Mouse (Mus musculus): ENCODE data around the gene Katnal1. TPM values are rescaled to one million over a fixed set of nuclear protein-coding genes. Genes with fewer than 3 reads are reported as not detected.

Katnal1 gene
- polyA plus RNA-seq, 1 experiment: not detected

DNA sequence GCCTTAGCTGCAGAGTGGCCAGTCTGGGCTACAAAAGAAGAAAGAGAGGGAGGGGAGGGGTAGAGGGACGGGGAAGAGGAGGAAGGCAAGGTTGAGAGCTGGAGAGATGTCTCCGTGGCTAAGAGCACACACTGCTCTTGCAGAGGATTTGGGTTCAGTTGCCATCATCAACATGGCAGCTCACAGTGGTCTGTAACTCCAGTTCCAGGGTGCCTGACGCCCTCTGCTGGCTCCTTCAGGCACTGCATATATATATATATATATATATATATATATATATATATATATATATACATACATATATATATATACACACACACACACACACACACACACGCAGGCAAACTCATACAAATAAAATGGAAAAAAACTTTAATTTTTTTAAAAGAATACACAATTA is 18.3 kb upstream of the Katnal1 start:
- TF ChIP-seq CTCF (IDR thresholded peaks at IDR 0.05; ENCODE audit: insufficient read depth, low read depth, low read length): no peak
- Histone ChIP-seq H3K27ac (ENCODE audit: insufficient read depth, low read depth, low read length) (no peak overlapping the region), H3K4me1 (ENCODE audit: control insufficient read depth, insufficient read depth, low read length) (peaks cover 3% of the 10 kb centered on the region), H3K4me3 (ENCODE audit: insufficient read depth, low read depth, low read length) (no peak overlapping the region)
- 83% methylated on average over 4 of the region's 4 CpGs for WGBS

DNA sequence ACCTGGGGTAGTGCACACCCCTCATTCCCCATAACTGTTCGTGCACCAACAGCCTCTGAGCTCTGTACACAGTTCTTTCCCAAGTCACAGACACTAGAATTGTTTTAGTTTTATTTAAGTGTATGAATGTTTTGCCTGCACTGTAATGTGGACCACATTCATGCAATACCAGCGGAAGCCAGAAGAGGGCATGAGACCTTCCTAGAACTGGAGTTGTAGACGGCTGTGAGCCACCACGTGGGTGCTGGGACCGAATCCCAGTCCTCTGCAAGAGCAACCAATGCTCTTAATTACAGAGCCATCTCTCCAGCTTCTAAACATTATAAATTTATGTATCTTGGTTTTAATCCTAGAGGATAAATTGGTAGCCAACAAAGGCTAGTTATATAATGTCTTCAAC is 17.7 kb upstream of the Katnal1 start:
- 77% methylated on average over 5 of the region's 5 CpGs for WGBS
- Histone ChIP-seq H3K4me3 (ENCODE audit: insufficient read depth, low read depth, low read length) (no peak overlapping the region), H3K4me1 (ENCODE audit: control insufficient read depth, insufficient read depth, low read length) (peaks cover 3% of the 10 kb centered on the region), H3K27ac (ENCODE audit: insufficient read depth, low read depth, low read length) (no peak overlapping the region)
- TF ChIP-seq POLR2A (IDR thresholded peaks at IDR 0.05; ENCODE audit: insufficient read depth, low read depth, low read length) (no peak), CTCF (IDR thresholded peaks at IDR 0.05; ENCODE audit: insufficient read depth, low read depth, low read length) (no peak)

DNA sequence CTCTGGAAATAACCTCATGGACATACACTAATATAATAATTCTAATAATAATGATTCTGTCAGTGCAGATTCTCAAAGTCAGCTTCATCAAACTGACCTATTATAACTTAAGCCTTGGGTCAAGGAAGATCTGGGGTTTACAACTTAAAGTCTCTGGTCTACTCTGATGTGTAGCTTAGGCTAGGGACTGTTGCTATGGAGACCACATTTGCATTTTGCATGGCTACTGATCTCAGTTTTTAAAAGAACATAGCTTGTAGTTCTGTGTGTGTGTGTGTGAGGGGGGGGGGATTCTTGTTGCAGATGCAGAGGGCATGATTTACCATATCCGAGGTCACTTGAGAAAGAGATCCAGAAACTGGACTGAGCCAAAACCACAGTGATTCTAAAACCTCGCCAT is 16.6 kb upstream of the Katnal1 start:
- WGBS: 50% methylated on average over 2 of the region's 2 CpGs
- TF ChIP-seq POLR2A (IDR thresholded peaks at IDR 0.05; ENCODE audit: insufficient read depth, low read depth, low read length) (no peak), CTCF (IDR thresholded peaks at IDR 0.05; ENCODE audit: insufficient read depth, low read depth, low read length) (no peak)
- Histone ChIP-seq H3K4me3 (ENCODE audit: insufficient read depth, low read depth, low read length) (no peak overlapping the region), H3K4me1 (ENCODE audit: control insufficient read depth, insufficient read depth, low read length) (peaks cover 3% of the 10 kb centered on the region), H3K27ac (ENCODE audit: insufficient read depth, low read depth, low read length) (no peak overlapping the region)

DNA sequence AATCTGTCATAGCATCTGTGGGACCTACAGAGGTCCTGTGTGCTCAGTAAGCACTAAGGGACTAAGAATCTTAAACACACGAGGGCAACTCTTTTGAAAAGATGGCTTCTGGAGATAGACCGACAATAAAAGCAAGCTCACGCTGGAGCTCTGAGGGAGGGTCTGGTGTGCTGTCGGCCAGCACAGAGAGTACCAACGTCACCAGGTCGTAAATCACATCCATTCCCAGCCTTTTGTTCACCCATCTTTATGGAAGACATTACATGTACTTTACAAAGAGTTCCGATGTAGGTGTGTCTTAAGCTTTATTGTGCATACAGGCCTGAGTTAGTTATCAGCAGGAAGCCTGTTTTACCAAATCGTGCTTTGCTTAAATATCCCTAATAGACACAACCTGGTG is 14.9 kb upstream of the Katnal1 start:
- Histone ChIP-seq H3K27ac (ENCODE audit: insufficient read depth, low read depth, low read length) (no peak overlapping the region), H3K4me1 (ENCODE audit: control insufficient read depth, insufficient read depth, low read length) (peaks cover 3% of the 10 kb centered on the region), H3K4me3 (ENCODE audit: insufficient read depth, low read depth, low read length) (no peak overlapping the region)
- TF ChIP-seq POLR2A (IDR thresholded peaks at IDR 0.05; ENCODE audit: insufficient read depth, low read depth, low read length) (no peak), CTCF (IDR thresholded peaks at IDR 0.05; ENCODE audit: insufficient read depth, low read depth, low read length) (no peak)
- 79% methylated on average over 8 of the region's 8 CpGs for WGBS

DNA sequence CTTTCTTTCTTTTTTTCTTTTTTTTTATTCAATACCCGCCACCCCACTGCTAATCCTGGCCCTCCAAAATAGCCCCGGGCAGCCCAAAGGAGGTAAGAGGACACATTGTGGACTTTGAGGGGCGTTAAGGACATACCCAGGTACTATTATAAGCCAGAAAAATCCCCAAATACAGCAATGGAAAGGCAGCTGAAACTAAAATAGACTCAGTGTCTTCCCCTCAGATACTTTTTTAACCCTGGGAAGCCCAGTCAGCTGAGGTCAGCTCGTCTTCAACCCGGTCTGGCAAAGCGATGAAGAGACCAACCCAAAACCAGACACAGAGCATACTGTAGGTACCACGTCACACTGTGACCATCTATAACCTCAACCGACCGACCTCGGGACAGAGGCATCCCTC is 14.3 kb upstream of the Katnal1 start:
- Histone ChIP-seq H3K27ac (ENCODE audit: insufficient read depth, low read depth, low read length) (no peak overlapping the region), H3K4me3 (ENCODE audit: insufficient read depth, low read depth, low read length) (no peak overlapping the region), H3K4me1 (ENCODE audit: control insufficient read depth, insufficient read depth, low read length) (no peaks in the 10 kb centered on the region)
- TF ChIP-seq POLR2A (IDR thresholded peaks at IDR 0.05; ENCODE audit: insufficient read depth, low read depth, low read length) (no peak), CTCF (IDR thresholded peaks at IDR 0.05; ENCODE audit: insufficient read depth, low read depth, low read length) (no peak)
- 81% methylated on average over 10 of the region's 10 CpGs for WGBS

DNA sequence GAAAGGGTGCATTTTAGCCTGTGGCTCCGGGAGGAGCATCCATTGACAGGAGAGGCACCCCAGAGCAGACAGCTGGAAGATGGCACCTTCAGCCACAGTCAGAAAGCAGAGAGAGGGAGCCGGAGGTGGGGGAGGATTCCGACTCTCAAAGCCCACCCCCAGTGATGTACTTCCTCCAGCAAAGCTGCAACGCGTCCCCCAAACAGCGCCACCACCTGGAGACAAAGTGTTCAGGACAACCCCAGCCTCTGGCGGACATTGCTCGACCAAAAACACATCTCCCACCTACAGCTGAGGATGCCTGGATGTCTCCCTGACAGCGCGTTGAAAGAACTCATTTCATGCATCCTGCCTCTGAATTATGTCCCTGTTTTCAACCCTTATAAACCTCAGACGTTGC is 13.8 kb upstream of the Katnal1 start:
- Histone ChIP-seq H3K4me3 (ENCODE audit: insufficient read depth, low read depth, low read length) (no peak overlapping the region), H3K4me1 (ENCODE audit: control insufficient read depth, insufficient read depth, low read length) (no peaks in the 10 kb centered on the region), H3K27ac (ENCODE audit: insufficient read depth, low read depth, low read length) (no peak overlapping the region)
- WGBS: 72% methylated on average over 11 of the region's 11 CpGs
- no peak for TF ChIP-seq POLR2A (IDR thresholded peaks at IDR 0.05; ENCODE audit: insufficient read depth, low read depth, low read length)
- TF ChIP-seq CTCF (IDR thresholded peaks at IDR 0.05; ENCODE audit: insufficient read depth, low read depth, low read length): no peak

DNA sequence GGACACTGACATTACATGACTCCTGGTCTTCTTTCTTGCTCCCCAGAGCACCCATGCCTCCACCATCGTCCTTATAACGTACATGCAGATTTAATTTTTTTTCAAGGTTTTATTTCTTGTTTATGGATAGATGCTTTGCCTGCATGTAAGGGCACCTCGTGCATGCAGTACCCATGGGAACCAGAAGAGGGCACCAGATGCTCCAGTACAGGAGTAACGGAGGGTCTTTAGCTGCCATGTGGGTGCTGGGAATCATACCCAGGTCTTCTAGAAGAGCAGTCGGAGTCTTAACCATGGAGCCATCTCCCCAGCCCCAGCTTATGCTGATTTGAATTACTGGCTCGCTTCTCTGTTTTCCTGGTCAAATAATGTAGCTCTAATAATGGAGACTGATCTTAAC is 13.2 kb upstream of the Katnal1 start:
- 97% methylated on average over 6 of the region's 6 CpGs for WGBS
- Histone ChIP-seq H3K4me1 (ENCODE audit: control insufficient read depth, insufficient read depth, low read length) (no peaks in the 10 kb centered on the region), H3K27ac (ENCODE audit: insufficient read depth, low read depth, low read length) (no peak overlapping the region), H3K4me3 (ENCODE audit: insufficient read depth, low read depth, low read length) (no peak overlapping the region)
- TF ChIP-seq CTCF (IDR thresholded peaks at IDR 0.05; ENCODE audit: insufficient read depth, low read depth, low read length): no peak
- TF ChIP-seq POLR2A (IDR thresholded peaks at IDR 0.05; ENCODE audit: insufficient read depth, low read depth, low read length): no peak

DNA sequence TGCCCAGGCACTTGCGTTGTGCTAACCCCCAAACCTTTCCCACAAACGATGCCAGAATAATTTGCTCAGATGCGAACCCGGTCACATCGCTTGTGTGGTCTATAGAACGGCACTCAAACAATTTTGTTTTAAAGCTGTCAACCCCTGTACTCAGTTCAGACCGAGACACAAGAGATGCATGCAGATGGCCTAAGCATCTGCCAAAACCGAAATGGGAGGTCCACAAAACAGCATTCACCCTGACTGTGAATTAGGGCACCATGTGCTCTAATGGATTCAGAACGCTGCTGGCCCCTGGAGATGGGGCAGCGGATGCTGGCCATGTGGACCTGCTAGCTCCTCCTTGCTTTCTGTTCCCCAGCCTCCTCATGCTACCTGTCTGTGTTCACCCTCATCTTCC is 12.7 kb upstream of the Katnal1 start:
- Histone ChIP-seq H3K4me1 (ENCODE audit: control insufficient read depth, insufficient read depth, low read length) (no peaks in the 10 kb centered on the region), H3K4me3 (ENCODE audit: insufficient read depth, low read depth, low read length) (no peak overlapping the region), H3K27ac (ENCODE audit: insufficient read depth, low read depth, low read length) (no peak overlapping the region)
- TF ChIP-seq POLR2A (IDR thresholded peaks at IDR 0.05; ENCODE audit: insufficient read depth, low read depth, low read length): no peak
- TF ChIP-seq CTCF (IDR thresholded peaks at IDR 0.05; ENCODE audit: insufficient read depth, low read depth, low read length): no peak
- WGBS: 71% methylated on average over 10 of the region's 10 CpGs

DNA sequence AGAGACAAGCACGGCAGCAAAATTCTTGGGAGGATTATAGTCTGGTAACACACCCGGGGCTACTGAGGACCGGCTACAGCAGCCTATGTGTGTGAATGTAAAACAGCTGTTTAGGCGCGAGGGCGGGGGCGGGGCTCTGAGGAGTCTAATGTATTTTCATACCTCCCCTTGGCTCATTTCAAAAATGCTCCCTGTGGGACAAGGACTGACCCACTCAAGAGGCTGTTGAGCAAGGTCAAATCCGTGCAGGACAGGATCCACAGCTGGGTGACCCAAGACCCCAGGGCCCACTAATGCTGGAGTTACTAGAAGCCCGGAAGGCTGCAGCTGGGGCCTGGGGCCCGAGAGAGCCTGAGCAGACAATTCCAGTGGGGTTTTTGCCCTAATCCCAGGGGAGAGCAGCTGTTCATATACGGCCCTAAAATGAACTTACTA is 10.8 kb upstream of the Katnal1 start:
- no peaks in the 10 kb centered on the region for H3K4me1 ChIP-seq (ENCODE audit: control insufficient read depth, insufficient read depth, low read length)
- H3K4me3 ChIP-seq (ENCODE audit: insufficient read depth, low read depth, low read length): no peak overlapping the region
- 82% methylated on average over 11 of the region's 11 CpGs for WGBS
- no peak for TF ChIP-seq POLR2A (IDR thresholded peaks at IDR 0.05; ENCODE audit: insufficient read depth, low read depth, low read length)
- no peak for TF ChIP-seq CTCF (IDR thresholded peaks at IDR 0.05; ENCODE audit: insufficient read depth, low read depth, low read length)
- H3K27ac ChIP-seq (ENCODE audit: insufficient read depth, low read depth, low read length): no peak overlapping the region

DNA sequence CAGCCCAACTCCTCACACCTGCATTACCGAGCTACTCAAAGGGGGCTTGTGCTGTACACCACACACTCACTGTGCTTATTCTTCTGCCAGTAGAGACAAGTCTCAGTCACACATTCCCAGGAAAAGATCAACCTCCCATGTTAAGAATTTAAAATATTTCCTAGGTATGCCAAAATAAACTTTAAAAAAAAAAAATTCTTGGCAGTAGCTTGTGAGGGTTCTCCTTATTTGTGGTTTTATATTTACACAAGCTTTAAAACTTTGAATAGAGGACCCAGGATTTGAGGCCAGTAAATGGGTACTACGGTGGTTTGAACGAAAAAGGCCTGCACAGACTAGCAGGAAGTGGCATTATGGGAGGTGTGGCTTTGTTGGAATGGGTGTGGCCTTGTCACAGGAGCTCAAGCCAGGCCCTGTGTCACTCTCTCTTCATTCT is 7.4 kb upstream of the Katnal1 start:
- no peak overlapping the region for H3K27ac ChIP-seq (ENCODE audit: insufficient read depth, low read depth, low read length)
- WGBS: 90% methylated on average over 3 of the region's 3 CpGs
- TF ChIP-seq CTCF (IDR thresholded peaks at IDR 0.05; ENCODE audit: insufficient read depth, low read depth, low read length) (no peak), POLR2A (IDR thresholded peaks at IDR 0.05; ENCODE audit: insufficient read depth, low read depth, low read length) (no peak)

More for the DNA sequence above, 7.4 kb upstream of the Katnal1 start:
- Histone ChIP-seq H3K4me1 (ENCODE audit: control insufficient read depth, insufficient read depth, low read length) (peaks cover 3% of the 10 kb centered on the region), H3K4me3 (ENCODE audit: insufficient read depth, low read depth, low read length) (no peak overlapping the region)

All from olfactory bulb, adult 2 months (tissue).